Mouse (Mus musculus): Measurements from ENCODE around the gene Ppp1r36. TPM values are rescaled to one million over a fixed set of nuclear protein-coding genes. Genes with fewer than 3 reads are reported as not detected.

The Ppp1r36 gene
- polyA plus RNA-seq, 1 experiment: 1.1 TPM

- TF ChIP-seq POLR2A (IDR thresholded peaks at IDR 0.05; ENCODE audit: insufficient read depth, low read length) (no peak), EP300 (IDR thresholded peaks at IDR 0.05; ENCODE audit: insufficient read depth, low read depth, low read length) (no peak), CTCF (IDR thresholded peaks at IDR 0.05; ENCODE audit: low read depth, low read length) (no peak)
- Histone ChIP-seq H3K36me3 (ENCODE audit: control insufficient read depth, insufficient read depth, low read length, poor library complexity, severe bottlenecking) (no peaks in the 10 kb centered on the region), H3K4me3 (ENCODE audit: low read depth, low read length) (no peak overlapping the region)
These were observed 1.8 kb upstream of the Ppp1r36 start for GRCm38 (mm10) chr12:76415383-76416010.

GRCm38 (mm10) chr12:76418346-76418745 lies 1.0 kb downstream of the Ppp1r36 start:
- TF ChIP-seq EP300 (IDR thresholded peaks at IDR 0.05; ENCODE audit: insufficient read depth, low read depth, low read length) (no peak), CTCF (IDR thresholded peaks at IDR 0.05; ENCODE audit: low read depth, low read length) (peak; percentile 12)
- Histone ChIP-seq H3K4me3 (ENCODE audit: low read depth, low read length) (no peak overlapping the region), H3K36me3 (ENCODE audit: control insufficient read depth, insufficient read depth, low read length, poor library complexity, severe bottlenecking) (no peaks in the 10 kb centered on the region), H3K9me3 (replicated peaks; ENCODE audit: control insufficient read depth, insufficient read depth, low read length, poor library complexity, severe bottlenecking) (peaks cover 6% of the 10 kb centered on the region), H3K9ac (ENCODE audit: low read depth, poor library complexity, severe bottlenecking) (no peak overlapping the region), H3K4me1 (ENCODE audit: control insufficient read depth, insufficient read depth, low read length) (no peaks in the 10 kb centered on the region), H3K27ac (ENCODE audit: insufficient read depth, low read length) (no peak overlapping the region), H3K27me3 (ENCODE audit: control insufficient read depth, insufficient read depth, low read length, poor library complexity, severe bottlenecking) (peaks cover 1% of the 10 kb centered on the region; the same call in 1 of the 2 replicates)

More at GRCm38 (mm10) chr12:76415383-76416010, 1.8 kb upstream of the Ppp1r36 start:
- H3K9me3 ChIP-seq (replicated peaks; ENCODE audit: control insufficient read depth, insufficient read depth, low read length, poor library complexity, severe bottlenecking): peaks cover 6% of the 10 kb centered on the region
- peaks cover 1% of the 10 kb centered on the region; the same call in 1 of the 2 replicates for H3K27me3 ChIP-seq (ENCODE audit: control insufficient read depth, insufficient read depth, low read length, poor library complexity, severe bottlenecking)
- no peak overlapping the region for H3K27ac ChIP-seq (ENCODE audit: insufficient read depth, low read length)
- no peak overlapping the region for H3K9ac ChIP-seq (ENCODE audit: low read depth, poor library complexity, severe bottlenecking)
- H3K4me1 ChIP-seq (ENCODE audit: control insufficient read depth, insufficient read depth, low read length): no peaks in the 10 kb centered on the region

GRCm38 (mm10) chr12:76425256-76425655 lies 7.9 kb downstream of the Ppp1r36 start:
- Histone ChIP-seq H3K4me1 (ENCODE audit: control insufficient read depth, insufficient read depth, low read length) (no peaks in the 10 kb centered on the region), H3K27me3 (ENCODE audit: control insufficient read depth, insufficient read depth, low read length, poor library complexity, severe bottlenecking) (no peaks in the 10 kb centered on the region), H3K27ac (ENCODE audit: insufficient read depth, low read length) (no peak overlapping the region), H3K4me3 (ENCODE audit: low read depth, low read length) (no peak overlapping the region), H3K36me3 (ENCODE audit: control insufficient read depth, insufficient read depth, low read length, poor library complexity, severe bottlenecking) (no peaks in the 10 kb centered on the region), H3K9me3 (replicated peaks; ENCODE audit: control insufficient read depth, insufficient read depth, low read length, poor library complexity, severe bottlenecking) (no peaks in the 10 kb centered on the region; the same call in 1 of the 2 replicates), H3K9ac (ENCODE audit: low read depth, poor library complexity, severe bottlenecking) (no peak overlapping the region)
- TF ChIP-seq CTCF (IDR thresholded peaks at IDR 0.05; ENCODE audit: low read depth, low read length) (no peak), POLR2A (IDR thresholded peaks at IDR 0.05; ENCODE audit: insufficient read depth, low read length) (no peak), EP300 (IDR thresholded peaks at IDR 0.05; ENCODE audit: insufficient read depth, low read depth, low read length) (no peak)

- no peak overlapping the region for H3K27ac ChIP-seq (ENCODE audit: insufficient read depth, low read length)
- no peak overlapping the region for H3K4me3 ChIP-seq (ENCODE audit: low read depth, low read length)
- H3K36me3 ChIP-seq (ENCODE audit: control insufficient read depth, insufficient read depth, low read length, poor library complexity, severe bottlenecking): no peaks in the 10 kb centered on the region
- no peaks in the 10 kb centered on the region for H3K27me3 ChIP-seq (ENCODE audit: control insufficient read depth, insufficient read depth, low read length, poor library complexity, severe bottlenecking)
- H3K9me3 ChIP-seq (replicated peaks; ENCODE audit: control insufficient read depth, insufficient read depth, low read length, poor library complexity, severe bottlenecking): no peaks in the 10 kb centered on the region; the same call in 1 of the 2 replicates
- no peak overlapping the region for H3K9ac ChIP-seq (ENCODE audit: low read depth, poor library complexity, severe bottlenecking)
- no peaks in the 10 kb centered on the region for H3K4me1 ChIP-seq (ENCODE audit: control insufficient read depth, insufficient read depth, low read length)
- TF ChIP-seq EP300 (IDR thresholded peaks at IDR 0.05; ENCODE audit: insufficient read depth, low read depth, low read length) (no peak), POLR2A (IDR thresholded peaks at IDR 0.05; ENCODE audit: insufficient read depth, low read length) (no peak), CTCF (IDR thresholded peaks at IDR 0.05; ENCODE audit: low read depth, low read length) (no peak)
These were observed 10.2 kb downstream of the Ppp1r36 start for GRCm38 (mm10) chr12:76427546-76427945.

GRCm38 (mm10) chr12:76430879-76431406 lies 13.6 kb downstream of the Ppp1r36 start:
- TF ChIP-seq EP300 (IDR thresholded peaks at IDR 0.05; ENCODE audit: insufficient read depth, low read depth, low read length) (no peak), CTCF (IDR thresholded peaks at IDR 0.05; ENCODE audit: low read depth, low read length) (no peak), POLR2A (IDR thresholded peaks at IDR 0.05; ENCODE audit: insufficient read depth, low read length) (no peak)
- Histone ChIP-seq H3K4me3 (ENCODE audit: low read depth, low read length) (no peak overlapping the region), H3K36me3 (ENCODE audit: control insufficient read depth, insufficient read depth, low read length, poor library complexity, severe bottlenecking) (no peaks in the 10 kb centered on the region), H3K4me1 (ENCODE audit: control insufficient read depth, insufficient read depth, low read length) (no peaks in the 10 kb centered on the region), H3K9ac (ENCODE audit: low read depth, poor library complexity, severe bottlenecking) (no peak overlapping the region), H3K9me3 (replicated peaks; ENCODE audit: control insufficient read depth, insufficient read depth, low read length, poor library complexity, severe bottlenecking) (no peaks in the 10 kb centered on the region), H3K27me3 (ENCODE audit: control insufficient read depth, insufficient read depth, low read length, poor library complexity, severe bottlenecking) (no peaks in the 10 kb centered on the region), H3K27ac (ENCODE audit: insufficient read depth, low read length) (no peak overlapping the region)

- no peaks in the 10 kb centered on the region for H3K9me3 ChIP-seq (replicated peaks; ENCODE audit: control insufficient read depth, insufficient read depth, low read length, poor library complexity, severe bottlenecking)
- no peak overlapping the region for H3K27ac ChIP-seq (ENCODE audit: insufficient read depth, low read length)
- no peaks in the 10 kb centered on the region for H3K4me1 ChIP-seq (ENCODE audit: control insufficient read depth, insufficient read depth, low read length)
- TF ChIP-seq POLR2A (IDR thresholded peaks at IDR 0.05; ENCODE audit: insufficient read depth, low read length): no peak
- no peak for TF ChIP-seq EP300 (IDR thresholded peaks at IDR 0.05; ENCODE audit: insufficient read depth, low read depth, low read length)
- TF ChIP-seq CTCF (IDR thresholded peaks at IDR 0.05; ENCODE audit: low read depth, low read length): no peak
- H3K36me3 ChIP-seq (ENCODE audit: control insufficient read depth, insufficient read depth, low read length, poor library complexity, severe bottlenecking): no peaks in the 10 kb centered on the region
- H3K9ac ChIP-seq (ENCODE audit: low read depth, poor library complexity, severe bottlenecking): no peak overlapping the region
- no peak overlapping the region for H3K4me3 ChIP-seq (ENCODE audit: low read depth, low read length)
- H3K27me3 ChIP-seq (ENCODE audit: control insufficient read depth, insufficient read depth, low read length, poor library complexity, severe bottlenecking): no peaks in the 10 kb centered on the region
These were observed 14.1 kb downstream of the Ppp1r36 start for GRCm38 (mm10) chr12:76431431-76431830.
